Mouse (Mus musculus): ENCODE measurements around the gene Cct8l1.

Gene Cct8l1

GRCm38 (mm10) chr5:25529529-25530421 is 13.9 kb downstream of the Cct8l1 start:
- DNase-seq (ENCODE audit: low spot score), result peak; percentile 99

GRCm38 (mm10) chr5:25530629-25531028 is 14.8 kb downstream of the Cct8l1 start:
- no peak for DNase-seq (ENCODE audit: low spot score)

DNA sequence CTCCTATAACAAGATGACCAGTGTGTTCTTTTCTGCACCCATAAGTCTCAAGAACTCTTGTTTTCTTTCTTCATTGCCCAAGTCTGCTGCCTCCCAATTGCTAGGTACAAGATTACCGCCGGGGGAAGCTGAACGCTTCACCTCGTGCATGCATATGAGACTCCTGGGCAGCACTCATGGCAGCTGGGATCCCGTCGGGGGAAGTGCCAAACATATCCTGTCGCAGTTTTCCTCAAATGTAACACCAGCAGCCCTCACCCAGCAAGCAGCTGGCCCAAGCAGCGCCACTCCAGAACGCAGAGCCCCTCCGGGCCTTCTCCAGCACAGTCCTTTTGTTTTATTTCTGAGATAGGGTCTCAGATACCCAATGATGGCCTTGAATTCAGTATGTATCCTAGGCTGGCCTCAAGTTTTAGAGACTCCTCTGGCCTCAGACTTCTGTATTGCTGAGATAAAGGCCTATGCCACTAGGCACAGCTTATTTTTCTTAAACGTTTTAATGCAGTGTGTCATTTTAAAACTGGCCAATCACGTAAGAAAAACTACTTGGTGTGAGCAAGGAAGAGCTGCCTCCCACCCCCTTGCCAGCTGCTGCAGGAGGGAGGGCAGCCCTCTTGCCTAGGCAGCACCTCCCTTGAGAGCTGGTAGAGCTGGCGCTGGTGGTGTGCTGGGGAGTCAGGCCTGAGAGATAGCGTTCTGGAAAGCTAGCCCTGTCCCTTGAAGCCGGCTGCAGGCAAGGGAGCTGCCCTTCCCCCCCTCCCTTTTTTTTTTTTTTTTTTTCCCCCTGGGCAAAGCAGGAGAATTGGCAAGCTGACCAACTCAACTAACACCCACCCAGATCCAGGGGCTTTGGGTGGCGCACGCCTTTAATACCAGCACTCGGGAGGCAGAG is 16.6 kb downstream of the Cct8l1 start:
- DNase-seq (ENCODE audit: low spot score), result peak; percentile 80

- peak; percentile 43 for DNase-seq (ENCODE audit: low spot score)
Observed at GRCm38 (mm10) chr5:25533298-25533697, 17.4 kb downstream of the Cct8l1 start.

- DNase-seq (ENCODE audit: low spot score), result no peak
Observed at GRCm38 (mm10) chr5:25535566-25535965, 19.7 kb downstream of the Cct8l1 start.

DNA sequence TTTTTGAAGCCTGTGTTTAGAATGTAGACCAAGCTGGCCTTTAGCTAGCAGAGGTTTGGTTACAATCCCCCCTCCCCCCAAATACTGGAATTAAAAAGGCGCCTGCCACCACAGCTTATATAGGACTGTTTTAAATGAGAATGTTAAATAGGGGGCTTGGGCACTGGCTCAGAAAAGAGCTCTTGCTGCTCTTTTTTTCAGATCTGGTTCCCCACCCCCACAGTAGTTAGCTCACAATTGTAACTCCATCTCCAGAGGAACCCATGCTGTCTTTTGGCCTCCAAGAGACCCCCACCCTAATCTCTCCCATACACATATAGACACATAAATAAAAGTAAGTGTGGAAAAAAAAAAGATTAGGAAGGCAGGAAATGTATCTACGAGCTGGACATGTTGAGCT is 20.6 kb downstream of the Cct8l1 start:
- no peak for DNase-seq (ENCODE audit: low spot score)

DNA sequence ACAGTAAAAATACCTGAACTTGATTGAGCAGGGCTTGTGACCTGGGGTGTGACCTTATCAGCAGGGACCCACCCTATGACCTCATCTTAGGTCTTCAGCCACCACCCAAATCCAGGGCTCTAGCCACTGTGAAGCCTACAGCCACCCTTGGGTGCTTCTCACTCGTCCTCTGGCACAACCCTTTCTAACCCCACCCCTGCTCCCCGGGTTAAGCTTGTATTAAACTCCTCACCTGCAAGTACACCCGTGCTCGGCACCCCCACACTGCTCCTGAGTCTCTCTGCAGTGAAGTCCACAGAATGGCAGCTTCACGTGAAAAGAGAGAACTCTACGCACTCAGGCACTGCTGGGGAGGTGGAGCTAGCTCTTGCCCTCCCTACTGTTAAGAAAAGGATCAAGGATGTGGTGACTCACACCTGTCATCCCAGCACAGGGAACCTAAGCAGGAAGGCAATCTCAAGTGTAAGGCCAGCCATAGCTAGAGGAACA is 21.1 kb downstream of the Cct8l1 start:
- no peak for DNase-seq (ENCODE audit: low spot score)

GRCm38 (mm10) chr5:25540412-25540811 is 24.5 kb downstream of the Cct8l1 start:
- no peak for DNase-seq (ENCODE audit: low spot score)

- no peak for DNase-seq (ENCODE audit: low spot score)
Observed at GRCm38 (mm10) chr5:25540921-25541320, 25.1 kb downstream of the Cct8l1 start.

DNA sequence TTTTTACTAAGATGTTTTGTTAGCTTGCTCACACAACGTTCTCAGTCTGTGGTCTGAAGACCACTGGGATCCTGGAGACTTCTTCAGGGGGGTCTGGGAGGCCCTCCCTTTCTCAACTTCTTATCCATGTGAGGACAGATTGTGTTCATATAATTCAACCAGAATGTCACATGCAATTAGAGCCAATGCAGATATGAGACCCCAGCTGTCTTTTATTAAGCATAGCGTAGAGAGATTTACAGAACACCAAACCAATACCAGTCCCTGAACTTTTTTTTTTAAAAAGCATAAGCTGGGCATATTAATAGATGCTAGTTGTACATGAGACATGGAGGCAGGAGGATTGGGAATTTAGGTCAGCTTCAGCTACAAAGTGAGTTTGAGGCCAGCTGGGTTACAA is 25.8 kb downstream of the Cct8l1 start:
- no peak for DNase-seq (ENCODE audit: low spot score)

GRCm38 (mm10) chr5:25544061-25544460 is 28.2 kb downstream of the Cct8l1 start:
- no peak for DNase-seq (ENCODE audit: low spot score)

GRCm38 (mm10) chr5:25544566-25544965 is 28.7 kb downstream of the Cct8l1 start:
- DNase-seq (ENCODE audit: low spot score), result no peak

DNA sequence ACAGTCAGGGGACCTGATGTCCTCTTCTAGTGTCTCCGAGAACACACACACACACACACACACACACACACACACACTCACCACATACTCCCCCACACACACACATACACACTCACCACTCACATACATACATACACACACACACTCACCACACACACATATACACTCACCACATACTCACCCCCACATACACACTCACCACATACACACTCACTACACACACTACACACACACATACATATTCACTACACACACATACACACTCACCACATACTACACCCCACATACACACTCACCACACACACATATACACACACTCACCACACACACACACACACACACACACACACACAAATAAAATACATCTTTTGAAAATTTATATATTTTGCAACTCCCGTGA is 31.0 kb downstream of the Cct8l1 start:
- no peak for DNase-seq (ENCODE audit: low spot score)

- DNase-seq (ENCODE audit: low spot score), result no peak
Observed at GRCm38 (mm10) chr5:25550912-25551311, 35.0 kb downstream of the Cct8l1 start.

DNA sequence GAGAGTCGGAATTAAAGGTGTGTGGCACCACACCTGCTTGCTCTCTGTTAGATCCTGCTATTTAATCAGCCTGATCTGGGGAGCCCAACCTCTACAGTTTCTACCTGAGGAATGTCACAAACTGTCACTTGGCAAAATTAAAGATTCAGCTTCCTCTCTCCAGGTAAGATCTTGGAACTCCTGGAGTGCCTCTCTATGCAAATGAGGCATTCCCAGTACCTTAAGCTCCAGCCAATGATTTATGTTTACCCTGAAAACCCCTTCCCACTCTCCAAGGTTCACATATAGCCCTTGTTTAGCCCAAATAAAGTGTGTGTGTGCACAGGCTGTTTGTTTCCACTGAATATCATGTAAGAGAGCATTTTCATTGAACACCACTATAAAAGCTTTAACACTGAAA is 38.3 kb downstream of the Cct8l1 start:
- DNase-seq (ENCODE audit: low spot score), result no peak

- DNase-seq (ENCODE audit: low spot score), result no peak
Observed at GRCm38 (mm10) chr5:25554689-25555088, 38.8 kb downstream of the Cct8l1 start.

DNA sequence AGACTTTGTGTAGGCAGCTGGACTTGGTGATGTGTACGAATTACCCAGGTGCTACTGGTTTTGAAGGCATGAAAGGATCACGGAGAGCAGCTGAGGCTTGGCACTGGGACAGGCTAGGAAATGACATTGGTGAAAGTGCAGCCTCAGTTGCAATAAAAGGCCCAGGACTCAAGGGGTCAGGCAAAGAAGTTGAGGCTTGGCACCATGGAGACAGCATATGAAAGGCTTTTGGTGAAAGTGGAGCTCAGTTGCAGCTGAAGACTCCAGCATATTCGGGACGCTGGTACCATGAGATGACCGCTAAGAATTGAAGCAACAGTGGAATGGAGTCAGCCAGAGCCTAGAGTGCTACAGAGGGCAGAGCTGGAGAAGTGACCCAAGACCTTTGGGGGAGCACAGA is 39.8 kb downstream of the Cct8l1 start:
- DNase-seq (ENCODE audit: low spot score), result no peak

GRCm38 (mm10) chr5:25556363-25556762 is 40.5 kb downstream of the Cct8l1 start:
- DNase-seq (ENCODE audit: low spot score), result no peak

Data from MN1 (cell line).